Mouse (Mus musculus) liver, embryonic 13.5 days (tissue): ENCODE data around the gene Hddc2. TPM values are rescaled to one million over a fixed set of nuclear protein-coding genes. Genes with fewer than 3 reads are reported as not detected.
"Not testable (repeated sequence)": the region's sequence is repeated elsewhere in the genome, so short reads cannot be mapped to it uniquely, and the experiment has no call there.

Experiments
- ATAC-seq: fragments of 200-750 bp; cut with Nextera tagmentation; 2 replicates; pipeline ENCODE4 v1.8.0; 2017; ENCODE audit warnings: low read depth, mild to moderate bottlenecking, moderate number of reproducible peaks, moderate library complexity
- DNase-seq: peaks from one replicate; pipeline ENCODE4 v3.0.0; 2022
- H3K27ac ChIP-seq: fragments of 300-500 bp; sonication (generic); 2 replicates; pipeline ENCODE4 v1.5.1; 2015; ENCODE audit warnings: moderate library complexity, mild to moderate bottlenecking, inconsistent platforms
- H3K27me3 ChIP-seq: fragments of 300-500 bp; sonication (generic); 2 replicates; pipeline ENCODE4 v1.6.1; 2015; ENCODE audit warnings: mild to moderate bottlenecking, inconsistent platforms
- H3K36me3 ChIP-seq: fragments of 300-500 bp; sonication (generic); 2 replicates; pipeline ENCODE4 v1.6.1; 2015; ENCODE audit warnings: mild to moderate bottlenecking, inconsistent platforms
- H3K4me1 ChIP-seq: fragments of 300-500 bp; sonication (generic); replicated peaks from 2 replicates; pipeline ENCODE4 v1.6.1; 2015; ENCODE audit warnings: inconsistent platforms
- H3K4me2 ChIP-seq: fragments of 300-500 bp; sonication (generic); 2 replicates; pipeline ENCODE4 v1.6.1; 2015; ENCODE audit warnings: inconsistent platforms, mild to moderate bottlenecking, moderate library complexity
- H3K4me3 ChIP-seq: fragments of 300-500 bp; sonication (generic); replicated peaks from 2 replicates; pipeline ENCODE4 v1.5.1; 2015; ENCODE audit warnings: mild to moderate bottlenecking, inconsistent platforms
- H3K9ac ChIP-seq: fragments of 300-500 bp; sonication (generic); 2 replicates; pipeline ENCODE4 v1.6.1; 2015; ENCODE audit warnings: mild to moderate bottlenecking, inconsistent platforms
- H3K9me3 ChIP-seq: fragments of 300-500 bp; sonication (generic); replicated peaks from 2 replicates; pipeline ENCODE4 v1.6.1; 2016; ENCODE audit warnings: inconsistent platforms
- WGBS: fragments of 180-500 bp; shearing (Covaris S2); methylation state at CpG from one replicate; pipeline ENCODE4 v1.1.7; 2015; ENCODE audit not compliant: insufficient replicate concordance; 5-methylcytosine and 5-hydroxymethylcytosine counted together
- polyA plus RNA-seq: library from polyadenylated mRNA; unstranded; fragments of >200 nt; fragmentation: Nextera tagmentation; extraction: Ambion mirVana; gene quantifications from 2 replicates; pipeline ENCODE4 v1.2.1, GENCODE M21; 2015

Gene Hddc2
- polyA plus RNA-seq, 1 experiment from 2014 or later, result 26.5 TPM

GRCm38 (mm10) chr10:31354886-31355461 lies 41.8 kb downstream of the Hddc2 start:
- H3K4me3 ChIP-seq, result no peak overlapping the region
- H3K9ac ChIP-seq, result no peak overlapping the region
- ATAC-seq (no peak), DNase-seq (no peak)
- H3K27me3 ChIP-seq, result no peaks in the 10 kb centered on the region
- no peaks in the 10 kb centered on the region for H3K9me3 ChIP-seq
- H3K4me2 ChIP-seq, result no peak overlapping the region
- H3K27ac ChIP-seq, result no peak overlapping the region
- no peaks in the 10 kb centered on the region for H3K36me3 ChIP-seq
- H3K4me1 ChIP-seq, result no peaks in the 10 kb centered on the region; the same call in 1 of the 2 replicates
- WGBS, result 70% methylated on average over 7 of the region's 7 CpGs

DNA sequence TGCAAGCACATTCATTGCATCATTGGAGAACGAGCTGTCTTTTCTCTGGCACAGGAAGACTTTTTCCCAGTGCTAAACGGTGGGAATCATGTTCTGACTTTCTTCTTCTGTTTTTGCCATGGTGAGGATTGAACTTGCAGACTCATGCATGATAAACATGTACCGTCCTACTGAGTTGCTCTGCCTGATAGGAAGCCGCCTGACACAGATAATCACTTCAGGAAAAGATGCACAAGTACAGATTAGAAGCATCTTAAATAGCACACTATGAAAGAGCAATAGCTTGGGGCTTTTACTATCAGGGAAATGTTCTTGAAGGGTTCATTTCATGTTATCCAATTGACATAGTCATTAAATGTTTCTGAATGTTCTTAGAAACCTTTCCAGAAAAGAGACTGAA lies 46.6 kb downstream of the Hddc2 start:
- Histone ChIP-seq H3K9ac (no peak overlapping the region), H3K4me3 (no peak overlapping the region), H3K9me3 (no peaks in the 10 kb centered on the region), H3K4me1 (no peaks in the 10 kb centered on the region; the same call in 1 of the 2 replicates), H3K27me3 (no peaks in the 10 kb centered on the region), H3K36me3 (no peaks in the 10 kb centered on the region), H3K4me2 (no peak overlapping the region), H3K27ac (no peak overlapping the region)
- DNase-seq (no peak), ATAC-seq (peak; percentile 68; the same call in 1 of the 2 replicates)
- WGBS, result 27% methylated on average over 4 of the region's 4 CpGs

DNA sequence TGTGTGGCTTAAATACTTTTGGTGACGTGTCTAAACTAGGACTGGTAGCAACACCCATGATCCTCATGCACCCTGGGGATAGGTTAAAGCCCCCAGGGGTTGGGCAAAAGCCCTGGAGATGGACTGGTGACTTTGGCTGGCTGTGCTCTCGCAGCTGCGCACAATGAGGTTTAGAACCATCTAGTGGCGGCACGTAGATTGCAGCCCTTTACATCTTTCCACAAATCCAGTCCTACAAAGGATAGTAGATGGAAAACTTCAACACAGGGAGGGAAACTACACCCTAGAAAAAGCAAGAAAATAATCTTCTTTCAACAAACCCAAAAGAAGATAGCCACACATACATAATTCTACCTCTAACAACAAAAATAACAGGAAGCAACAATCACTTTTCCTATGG lies 57.0 kb downstream of the Hddc2 start:
- not testable (repeated sequence) for H3K4me2 ChIP-seq, H3K27ac ChIP-seq, H3K9ac ChIP-seq, ATAC-seq, H3K27me3 ChIP-seq, H3K36me3 ChIP-seq, DNase-seq, H3K9me3 ChIP-seq, H3K4me3 ChIP-seq, H3K4me1 ChIP-seq
- WGBS, result 21% methylated on average over 4 of the region's 5 CpGs

Other genes starting within 250 kb of the Hddc2 start
- 1.5 and 1.6 TPM in 2 replicates for gene Tpd52l1, start 132.6 kb downstream of the Hddc2 start, polyA plus RNA-seq